Mouse (Mus musculus): Measurements from ENCODE around the gene Mcm5.

Mcm5 gene

GRCm38 (mm10) chr8:75172009-75172685 lies 62.8 kb downstream of the Mcm5 start:
- DNase-seq, result no peak

Data from kidney, adult 11 months (tissue).